Mouse (Mus musculus): ENCODE results near the gene Ntng2. TPM values are rescaled to one million over a fixed set of nuclear protein-coding genes. Genes with fewer than 3 reads are reported as not detected.

The Ntng2 gene
- polyA plus RNA-seq, 1 experiment from 2014 or later = 10.6 TPM

DNA sequence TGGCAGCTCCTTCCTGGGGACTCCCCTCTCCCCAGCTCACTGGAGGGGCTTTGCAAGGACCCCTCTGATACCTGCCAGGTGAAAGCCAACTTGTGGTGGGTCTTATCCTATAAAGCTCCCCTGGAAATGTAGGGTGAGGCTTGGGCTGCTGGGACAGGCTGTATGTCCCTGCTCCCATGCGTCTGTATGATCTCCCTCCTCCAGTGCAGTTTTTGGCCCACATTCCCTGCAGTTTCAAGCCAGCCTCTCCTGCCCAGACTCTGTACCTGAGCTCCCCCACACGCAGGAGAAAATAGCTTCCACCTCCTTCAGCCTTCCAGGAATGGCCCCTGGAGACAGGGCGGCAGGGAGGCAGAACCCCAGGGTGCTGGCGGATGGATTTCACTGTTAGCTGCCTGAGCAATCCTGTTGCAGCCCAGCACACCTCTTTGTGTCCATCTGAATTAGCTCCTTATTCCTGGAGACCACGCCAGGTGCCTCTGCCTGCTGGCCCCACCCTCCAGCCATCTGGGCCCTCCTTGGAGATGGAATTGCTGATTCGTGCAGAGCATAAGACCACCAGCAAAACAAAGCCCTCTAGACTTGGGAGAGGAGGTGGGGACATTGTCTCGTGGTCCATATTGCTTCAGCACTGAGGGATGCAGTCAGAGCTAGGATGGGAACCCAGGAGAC lies 29.1 kb downstream of the Ntng2 start:
- no peak for ATAC-seq
- Histone ChIP-seq H3K36me3 (ENCODE audit: control insufficient read depth, insufficient read depth, low read length) (no peaks in the 10 kb centered on the region), H3K4me2 (ENCODE audit: low read length) (no peak overlapping the region), H3K27ac (ENCODE audit: low read length) (no peak overlapping the region), H3K4me3 (ENCODE audit: low read depth, low read length) (no peak overlapping the region), H3K9ac (ENCODE audit: low read depth, low read length) (no peak overlapping the region), H3K4me1 (ENCODE audit: control insufficient read depth, insufficient read depth, low read length) (no peaks in the 10 kb centered on the region; the same call in 1 of the 2 replicates), H3K9me3 (replicated peaks; ENCODE audit: control insufficient read depth, low read length, poor library complexity, severe bottlenecking) (no peaks in the 10 kb centered on the region), H3K27me3 (ENCODE audit: control insufficient read depth, insufficient read depth, low read depth, low read length) (no peaks in the 10 kb centered on the region)
- 42% methylated on average over 7 of the region's 7 CpGs for WGBS

DNA sequence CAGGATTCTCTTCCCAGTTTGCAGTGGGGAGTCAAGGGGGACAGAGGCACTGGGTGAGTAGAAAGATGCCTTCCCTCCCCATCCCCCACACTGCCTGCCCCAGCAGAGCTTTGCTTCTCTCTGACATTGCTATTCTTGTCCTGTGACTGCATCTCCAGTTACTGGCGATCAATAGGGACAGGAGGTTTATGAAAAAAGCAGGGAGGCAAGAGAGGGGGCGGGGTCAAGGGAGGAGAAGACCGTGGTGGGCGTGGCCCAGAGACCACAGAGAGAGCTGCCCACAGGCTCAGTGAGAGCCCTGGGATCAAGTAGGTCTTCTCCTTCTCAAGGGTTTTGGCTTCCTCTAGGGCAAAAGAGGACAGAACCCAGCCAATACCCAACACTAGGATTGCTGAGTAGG lies 30.5 kb downstream of the Ntng2 start:
- no peaks in the 10 kb centered on the region for H3K36me3 ChIP-seq (ENCODE audit: control insufficient read depth, insufficient read depth, low read length)
- no peak for ATAC-seq
- no peak overlapping the region for H3K4me3 ChIP-seq (ENCODE audit: low read depth, low read length)
- no peak overlapping the region for H3K9ac ChIP-seq (ENCODE audit: low read depth, low read length)
- no peaks in the 10 kb centered on the region for H3K9me3 ChIP-seq (replicated peaks; ENCODE audit: control insufficient read depth, low read length, poor library complexity, severe bottlenecking)
- no peaks in the 10 kb centered on the region; the same call in 1 of the 2 replicates for H3K4me1 ChIP-seq (ENCODE audit: control insufficient read depth, insufficient read depth, low read length)
- H3K27me3 ChIP-seq (ENCODE audit: control insufficient read depth, insufficient read depth, low read depth, low read length) = no peaks in the 10 kb centered on the region
- 16% methylated on average over 4 of the region's 4 CpGs for WGBS
- H3K4me2 ChIP-seq (ENCODE audit: low read length) = no peak overlapping the region
- no peak overlapping the region for H3K27ac ChIP-seq (ENCODE audit: low read length)

DNA sequence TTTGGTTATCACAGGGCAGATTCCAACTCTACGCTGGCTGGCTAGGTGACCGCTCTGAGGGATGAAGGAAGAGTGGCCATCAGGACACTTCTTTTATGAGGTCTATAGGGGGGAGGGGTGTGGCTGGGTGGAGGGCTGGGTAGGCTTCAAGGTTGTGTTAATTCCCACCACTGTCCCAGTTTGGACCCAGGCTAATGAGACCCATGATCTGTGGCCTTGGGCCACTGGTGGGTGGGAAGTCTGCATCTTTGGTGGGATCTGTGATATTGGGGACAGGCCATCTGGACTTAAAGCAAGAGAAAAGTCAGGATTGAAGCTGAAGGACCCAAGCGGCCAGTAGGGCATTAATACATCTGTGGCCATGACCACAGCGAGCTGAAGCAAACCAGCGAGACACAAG lies 34.0 kb downstream of the Ntng2 start:
- no peaks in the 10 kb centered on the region for H3K27me3 ChIP-seq (ENCODE audit: control insufficient read depth, insufficient read depth, low read depth, low read length)

DNA sequence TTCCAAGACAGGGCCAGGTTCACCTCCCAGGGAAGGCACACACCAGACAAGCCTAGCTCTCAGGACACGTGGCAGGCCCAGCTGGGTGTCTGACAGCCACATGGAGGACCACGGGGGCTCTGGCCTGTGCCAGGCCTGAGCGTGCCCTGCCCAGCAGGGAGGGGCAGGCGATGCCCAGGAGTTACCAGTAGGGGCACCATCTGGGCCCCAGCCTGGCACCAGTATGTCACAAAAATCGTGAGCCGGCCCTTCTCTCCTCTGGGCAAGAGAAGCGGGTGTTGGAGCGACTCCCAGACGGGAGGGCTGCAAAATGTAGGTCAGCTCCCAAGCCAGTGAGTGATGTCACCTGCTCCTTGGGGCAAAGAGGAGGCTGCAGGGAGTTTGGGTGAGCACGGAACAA lies 34.9 kb downstream of the Ntng2 start:
- Histone ChIP-seq H3K27me3 (ENCODE audit: control insufficient read depth, insufficient read depth, low read depth, low read length) (no peaks in the 10 kb centered on the region), H3K4me1 (ENCODE audit: control insufficient read depth, insufficient read depth, low read length) (no peaks in the 10 kb centered on the region), H3K4me3 (ENCODE audit: low read depth, low read length) (no peak overlapping the region), H3K4me2 (ENCODE audit: low read length) (no peak overlapping the region), H3K9ac (ENCODE audit: low read depth, low read length) (no peak overlapping the region), H3K36me3 (ENCODE audit: control insufficient read depth, insufficient read depth, low read length) (no peaks in the 10 kb centered on the region), H3K9me3 (replicated peaks; ENCODE audit: control insufficient read depth, low read length, poor library complexity, severe bottlenecking) (no peaks in the 10 kb centered on the region), H3K27ac (ENCODE audit: low read length) (no peak overlapping the region)
- peak; percentile 51; the same call in 1 of the 2 replicates for ATAC-seq
- WGBS = 55% methylated on average over 10 of the region's 10 CpGs

More for the DNA sequence above, 34.0 kb downstream of the Ntng2 start:
- no peaks in the 10 kb centered on the region for H3K36me3 ChIP-seq (ENCODE audit: control insufficient read depth, insufficient read depth, low read length)
- no peak overlapping the region for H3K4me3 ChIP-seq (ENCODE audit: low read depth, low read length)
- no peak overlapping the region for H3K4me2 ChIP-seq (ENCODE audit: low read length)
- H3K4me1 ChIP-seq (ENCODE audit: control insufficient read depth, insufficient read depth, low read length) = no peaks in the 10 kb centered on the region; the same call in 1 of the 2 replicates
- H3K27ac ChIP-seq (ENCODE audit: low read length) = no peak overlapping the region
- 87% methylated on average over 5 of the region's 5 CpGs for WGBS
- H3K9me3 ChIP-seq (replicated peaks; ENCODE audit: control insufficient read depth, low read length, poor library complexity, severe bottlenecking) = no peaks in the 10 kb centered on the region
- H3K9ac ChIP-seq (ENCODE audit: low read depth, low read length) = no peak overlapping the region
- ATAC-seq = no peak

DNA sequence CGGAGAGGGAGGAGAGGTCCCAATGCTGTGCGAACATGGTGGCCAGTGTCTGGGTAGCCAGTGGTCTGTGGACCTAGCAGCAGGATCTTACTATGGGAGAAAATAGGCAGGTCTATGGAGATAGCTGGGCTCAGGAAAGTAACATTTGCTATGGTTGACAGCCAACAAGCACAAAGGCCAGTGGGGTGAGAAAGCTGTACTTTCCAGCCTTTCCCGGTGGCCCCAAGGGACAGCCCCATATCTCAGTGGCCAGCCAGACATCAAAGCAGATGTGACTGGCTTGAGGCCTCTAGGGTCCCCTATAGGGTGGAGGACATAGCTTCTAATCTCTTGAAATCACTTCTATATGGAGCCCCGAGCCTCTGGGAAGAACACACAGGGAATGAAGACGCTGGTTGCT lies 35.8 kb downstream of the Ntng2 start:
- Histone ChIP-seq H3K9ac (ENCODE audit: low read depth, low read length) (no peak overlapping the region), H3K4me2 (ENCODE audit: low read length) (no peak overlapping the region), H3K36me3 (ENCODE audit: control insufficient read depth, insufficient read depth, low read length) (no peaks in the 10 kb centered on the region), H3K9me3 (replicated peaks; ENCODE audit: control insufficient read depth, low read length, poor library complexity, severe bottlenecking) (no peaks in the 10 kb centered on the region), H3K27ac (ENCODE audit: low read length) (no peak overlapping the region), H3K4me1 (ENCODE audit: control insufficient read depth, insufficient read depth, low read length) (no peaks in the 10 kb centered on the region), H3K27me3 (ENCODE audit: control insufficient read depth, insufficient read depth, low read depth, low read length) (no peaks in the 10 kb centered on the region), H3K4me3 (ENCODE audit: low read depth, low read length) (no peak overlapping the region)
- WGBS = 85% methylated on average over 5 of the region's 5 CpGs
- ATAC-seq = no peak

DNA sequence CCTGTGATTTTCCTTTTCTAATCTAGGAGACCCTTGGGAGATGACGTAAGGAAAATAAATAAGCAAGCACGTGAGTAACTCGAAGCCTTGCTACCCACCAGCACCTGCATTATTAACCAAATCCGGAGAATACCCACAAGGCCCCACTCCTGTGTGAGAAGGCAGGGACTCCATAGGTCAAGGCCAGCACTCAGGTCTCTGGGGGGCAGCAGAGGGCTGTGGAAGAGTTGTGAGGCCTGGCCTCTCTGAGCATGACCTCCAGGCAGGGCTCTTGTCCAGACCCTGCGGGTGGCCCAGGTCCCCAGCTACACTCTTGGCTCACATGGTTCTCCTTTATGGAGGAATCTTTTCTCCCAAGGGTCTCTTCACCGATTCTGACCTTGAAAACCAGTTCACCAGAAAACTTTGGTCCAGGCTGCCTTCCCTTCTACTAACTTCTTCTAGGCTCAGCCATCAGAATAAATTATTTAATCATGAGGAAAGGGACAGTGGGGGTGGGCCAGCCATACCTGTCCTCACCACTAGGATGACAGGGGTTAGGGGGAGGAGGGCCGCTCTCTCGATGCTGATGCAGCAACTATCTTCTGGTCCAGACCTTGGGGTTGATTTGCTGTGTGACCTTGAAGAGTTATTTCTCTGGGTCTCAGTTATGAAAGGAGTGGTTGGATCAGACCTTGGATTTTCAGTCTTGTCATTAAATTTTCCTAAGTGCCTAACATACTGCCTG lies 36.4 kb downstream of the Ntng2 start:
- 52% methylated on average over 8 of the region's 8 CpGs for WGBS

DNA sequence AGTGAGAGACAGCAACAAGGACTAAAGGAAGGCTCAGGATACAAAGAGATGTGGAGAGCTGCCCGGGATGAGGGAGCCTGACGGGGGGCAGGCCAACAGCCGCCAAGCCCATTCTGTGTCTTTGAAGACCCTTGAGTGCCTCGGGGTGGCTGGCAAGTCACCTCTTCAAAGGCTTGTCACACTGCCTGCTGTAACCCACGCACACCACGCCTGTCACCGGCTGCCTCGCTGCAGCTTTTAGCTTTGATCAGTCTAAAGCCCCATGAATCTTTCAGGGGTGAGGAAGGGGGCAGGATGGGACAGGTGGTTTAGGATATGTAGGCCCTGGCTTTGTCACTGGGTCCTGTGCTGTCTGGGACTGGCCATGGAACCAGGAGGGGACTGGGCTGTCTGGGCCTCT lies 46.6 kb downstream of the Ntng2 start:
- no peaks in the 10 kb centered on the region for H3K27me3 ChIP-seq (ENCODE audit: control insufficient read depth, insufficient read depth, low read depth, low read length)
- no peak overlapping the region for H3K4me2 ChIP-seq (ENCODE audit: low read length)
- ATAC-seq = 0 out of 2 replicates have a peak, but pooled peaks have one; percentile 13
- 25% methylated on average over 8 of the region's 8 CpGs for WGBS
- H3K9ac ChIP-seq (ENCODE audit: low read depth, low read length) = peak overlapping the region; percentile 16; the same call in 1 of the 2 replicates
- peaks cover 5% of the 10 kb centered on the region for H3K4me1 ChIP-seq (ENCODE audit: control insufficient read depth, insufficient read depth, low read length)
- H3K27ac ChIP-seq (ENCODE audit: low read length) = no peak overlapping the region; the same call in 1 of the 2 replicates
- H3K36me3 ChIP-seq (ENCODE audit: control insufficient read depth, insufficient read depth, low read length) = no peaks in the 10 kb centered on the region
- no peaks in the 10 kb centered on the region for H3K9me3 ChIP-seq (replicated peaks; ENCODE audit: control insufficient read depth, low read length, poor library complexity, severe bottlenecking)
- no peak overlapping the region for H3K4me3 ChIP-seq (ENCODE audit: low read depth, low read length)

More for the DNA sequence above, 36.4 kb downstream of the Ntng2 start:
- Histone ChIP-seq H3K4me3 (ENCODE audit: low read depth, low read length) (no peak overlapping the region), H3K36me3 (ENCODE audit: control insufficient read depth, insufficient read depth, low read length) (no peaks in the 10 kb centered on the region), H3K9me3 (replicated peaks; ENCODE audit: control insufficient read depth, low read length, poor library complexity, severe bottlenecking) (no peaks in the 10 kb centered on the region), H3K27ac (ENCODE audit: low read length) (no peak overlapping the region), H3K4me1 (ENCODE audit: control insufficient read depth, insufficient read depth, low read length) (no peaks in the 10 kb centered on the region), H3K4me2 (ENCODE audit: low read length) (no peak overlapping the region), H3K9ac (ENCODE audit: low read depth, low read length) (no peak overlapping the region), H3K27me3 (ENCODE audit: control insufficient read depth, insufficient read depth, low read depth, low read length) (no peaks in the 10 kb centered on the region)
- ATAC-seq = no peak

DNA sequence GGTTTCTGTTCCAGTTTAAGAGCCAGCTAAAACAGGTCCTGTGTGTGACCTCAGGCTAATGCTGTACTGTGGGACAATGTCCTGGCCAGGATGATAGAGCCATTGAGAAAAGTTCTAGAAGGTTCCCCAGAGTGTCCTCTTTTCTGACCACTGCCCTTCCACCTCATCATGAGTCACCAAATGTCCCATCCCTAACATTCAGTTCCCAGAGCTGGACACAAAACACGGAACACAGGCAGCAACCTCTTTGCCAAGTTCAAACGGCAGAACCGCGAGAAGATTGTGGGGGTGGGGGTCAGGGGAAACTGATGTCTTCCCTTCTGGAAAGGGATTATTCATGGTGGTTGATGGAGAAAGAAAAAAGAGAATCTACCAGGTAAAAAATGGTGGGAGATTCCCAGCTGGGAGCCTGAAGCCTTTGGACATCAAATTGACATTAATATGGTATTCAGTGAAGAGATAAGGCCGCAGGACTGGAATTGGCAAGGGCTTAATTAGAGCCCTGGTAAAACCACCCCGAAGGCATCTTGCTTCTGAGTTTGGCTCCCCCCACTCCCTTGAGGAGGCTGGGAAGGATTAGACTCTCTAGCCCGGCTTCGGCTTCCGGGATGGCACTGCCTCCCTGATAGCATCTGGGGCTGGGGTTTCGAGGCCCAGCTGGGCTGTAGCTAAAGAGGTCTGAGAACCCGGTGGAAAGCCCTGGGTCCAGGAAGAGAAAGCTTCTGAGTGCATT lies 51.4 kb downstream of the Ntng2 start:
- Histone ChIP-seq H3K4me2 (ENCODE audit: low read length) (no peak overlapping the region), H3K27me3 (ENCODE audit: control insufficient read depth, insufficient read depth, low read depth, low read length) (no peaks in the 10 kb centered on the region), H3K4me3 (ENCODE audit: low read depth, low read length) (no peak overlapping the region), H3K9ac (ENCODE audit: low read depth, low read length) (no peak overlapping the region), H3K9me3 (replicated peaks; ENCODE audit: control insufficient read depth, low read length, poor library complexity, severe bottlenecking) (no peaks in the 10 kb centered on the region), H3K36me3 (ENCODE audit: control insufficient read depth, insufficient read depth, low read length) (no peaks in the 10 kb centered on the region), H3K4me1 (ENCODE audit: control insufficient read depth, insufficient read depth, low read length) (peaks cover 5% of the 10 kb centered on the region), H3K27ac (ENCODE audit: low read length) (peak overlapping the region; percentile 24; the same call in 1 of the 2 replicates)
- 37% methylated on average over 11 of the region's 11 CpGs for WGBS
- ATAC-seq = no peak
